Mouse (Mus musculus): ENCODE results near the gene Tbc1d10c. TPM values are rescaled to one million over a fixed set of nuclear protein-coding genes. Genes with fewer than 3 reads are reported as not detected.

Gene Tbc1d10c
- total and polyA plus RNA-seq, 3 experiments, result 43.5 to 58.5 (median 46.3) TPM

- dilution Hi-C loops (cut with MboI; ENCODE audit: extremely low pct_ligation_motif_present, extremely low pct_unique_long_range_greater_than_20kb, low sequenced_read_pairs), result no loop called here
- no peaks in the 10 kb centered on the region for H3K9me3 ChIP-seq (replicated peaks; ENCODE audit: low read length)
- no peak for DNase-seq (ENCODE audit: extremely low read depth)
- H3K4me3 ChIP-seq (replicated peaks in 1 of 3; ENCODE audit: low read depth in 2 of 3, low read length in 2 of 3, poor library complexity in 1 of 3), result no peak overlapping the region
- H3K9ac ChIP-seq (ENCODE audit: insufficient read depth, low read depth), result no peak overlapping the region
- peaks cover 37 to 69% of the 10 kb centered on the region in 2 experiments for H3K4me1 ChIP-seq (ENCODE audit: control insufficient read depth in 1 of 2, insufficient read depth in 2 of 2)
- H3K27ac ChIP-seq (ENCODE audit: insufficient read depth, low read depth), result peak overlapping the region; percentile 14; the same call in 1 of the 2 replicates
- no peaks in the 10 kb centered on the region for H3K27me3 ChIP-seq (replicated peaks)
- in situ Hi-C loops (cut with MboI; ENCODE audit: low pct_ligation_motif_present, low pct_unique_long_range_greater_than_20kb, low sequenced_read_pairs), result no loop called here
- H3K36me3 ChIP-seq (replicated peaks in 1 of 2; ENCODE audit: control insufficient read depth in 1 of 2, insufficient read depth in 1 of 2, low read length in 1 of 2), result peaks cover 46 to 66% of the 10 kb centered on the region in 2 experiments
- H3K79me2 ChIP-seq (replicated peaks; ENCODE audit: control insufficient read depth, extremely low read depth, insufficient read depth, poor library complexity, severe bottlenecking), result peaks cover 35% of the 10 kb centered on the region
- H3K4me2 ChIP-seq (ENCODE audit: insufficient read depth, low read depth, poor library complexity, severe bottlenecking), result no peak overlapping the region
- TF ChIP-seq TBP (conservative IDR thresholded peaks at IDR 0.05; ENCODE audit: low read depth, low read length) (no peak), CHD2 (IDR thresholded peaks at IDR 0.05; ENCODE audit: low read length) (no peak), MAZ (IDR thresholded peaks at IDR 0.05; ENCODE audit: low read depth, low read length) (no peak)
Measured at GRCm38 (mm10) chr19:4152445-4153231, 38.4 kb downstream of the Tbc1d10c start.

- H3K79me2 ChIP-seq (replicated peaks; ENCODE audit: control insufficient read depth, extremely low read depth, insufficient read depth, poor library complexity, severe bottlenecking), result peaks cover 35% of the 10 kb centered on the region
- dilution Hi-C loops (cut with MboI; ENCODE audit: extremely low pct_ligation_motif_present, extremely low pct_unique_long_range_greater_than_20kb, low sequenced_read_pairs) (no loop called here), in situ Hi-C loops (cut with MboI; ENCODE audit: low pct_ligation_motif_present, low pct_unique_long_range_greater_than_20kb, low sequenced_read_pairs) (no loop called here)
- H3K27ac ChIP-seq (ENCODE audit: insufficient read depth, low read depth), result peak overlapping the region; percentile 5; the same call in 1 of the 2 replicates
- H3K4me3 ChIP-seq (replicated peaks in 1 of 3; ENCODE audit: low read depth in 2 of 3, low read length in 2 of 3, poor library complexity in 1 of 3), result no peak overlapping the region
- no peak overlapping the region for H3K4me2 ChIP-seq (ENCODE audit: insufficient read depth, low read depth, poor library complexity, severe bottlenecking)
- H3K36me3 ChIP-seq (replicated peaks in 1 of 2; ENCODE audit: control insufficient read depth in 1 of 2, insufficient read depth in 1 of 2, low read length in 1 of 2), result peaks cover 39 to 59% of the 10 kb centered on the region in 2 experiments
- no peak for DNase-seq (ENCODE audit: extremely low read depth)
- peaks cover 42 to 69% of the 10 kb centered on the region in 2 experiments for H3K4me1 ChIP-seq (ENCODE audit: control insufficient read depth in 1 of 2, insufficient read depth in 2 of 2)
- TF ChIP-seq IRF4 (IDR thresholded peaks at IDR 0.05; ENCODE audit: low read depth, low read length) (no peak), ELF1 (IDR thresholded peaks at IDR 0.05; ENCODE audit: low read depth, low read length) (no peak), USF1 (IDR thresholded peaks at IDR 0.05; ENCODE audit: low read depth, low read length) (no peak), MAFK (IDR thresholded peaks at IDR 0.05; ENCODE audit: insufficient replicate concordance, low read length) (no peak), E2F4 (IDR thresholded peaks at IDR 0.05; ENCODE audit: insufficient replicate concordance, low read depth, low read length) (no peak), POLR2A (IDR thresholded peaks at IDR 0.05; ENCODE audit: low read depth, low read length) (no peak; the same call in 1 of the 2 replicates), CHD2 (IDR thresholded peaks at IDR 0.05; ENCODE audit: low read length) (no peak), RAD21 (IDR thresholded peaks at IDR 0.05; ENCODE audit: low read depth, low read length) (no peak), UBTF (IDR thresholded peaks at IDR 0.05; ENCODE audit: low read depth, low read length) (no peak), GABPA (IDR thresholded peaks at IDR 0.05; ENCODE audit: insufficient replicate concordance, low read depth, low read length) (no peak), HCFC1 (IDR thresholded peaks at IDR 0.05; ENCODE audit: low read depth, low read length) (no peak), MAX (IDR thresholded peaks at IDR 0.05; ENCODE audit: low read length) (no peak), ETS1 (conservative IDR thresholded peaks at IDR 0.05; ENCODE audit: low read depth, low read length) (no peak), TBP (conservative IDR thresholded peaks at IDR 0.05; ENCODE audit: low read depth, low read length) (no peak), ZC3H11A (IDR thresholded peaks at IDR 0.05; ENCODE audit: low read depth, low read length) (no peak), SMC3 (IDR thresholded peaks at IDR 0.05; ENCODE audit: low read depth, low read length) (no peak), BHLHE40 (IDR thresholded peaks at IDR 0.05; ENCODE audit: low read depth, low read length) (no peak), USF2 (conservative IDR thresholded peaks at IDR 0.05; ENCODE audit: low read depth, low read length) (no peak), JUND (conservative IDR thresholded peaks at IDR 0.05; ENCODE audit: low read depth, low read length) (no peak)
- no peaks in the 10 kb centered on the region for H3K9me3 ChIP-seq (replicated peaks; ENCODE audit: low read length)
- H3K27me3 ChIP-seq (replicated peaks), result no peaks in the 10 kb centered on the region
- no peak overlapping the region for H3K9ac ChIP-seq (ENCODE audit: insufficient read depth, low read depth)
Measured at GRCm38 (mm10) chr19:4151898-4152297, 39.2 kb downstream of the Tbc1d10c start.
